Mouse (Mus musculus): ENCODE measurements at regions not wholly inside any gene's neighbourhood (a gene's known extent, or its start where the extent isn't known, plus 50 kb on each side); places are given as distances from the start of the nearest gene placed in this dataset.
"Not testable (repeated sequence)": the region's sequence is repeated elsewhere in the genome, so short reads cannot be mapped to it uniquely, and the experiment has no call there.

DNA sequence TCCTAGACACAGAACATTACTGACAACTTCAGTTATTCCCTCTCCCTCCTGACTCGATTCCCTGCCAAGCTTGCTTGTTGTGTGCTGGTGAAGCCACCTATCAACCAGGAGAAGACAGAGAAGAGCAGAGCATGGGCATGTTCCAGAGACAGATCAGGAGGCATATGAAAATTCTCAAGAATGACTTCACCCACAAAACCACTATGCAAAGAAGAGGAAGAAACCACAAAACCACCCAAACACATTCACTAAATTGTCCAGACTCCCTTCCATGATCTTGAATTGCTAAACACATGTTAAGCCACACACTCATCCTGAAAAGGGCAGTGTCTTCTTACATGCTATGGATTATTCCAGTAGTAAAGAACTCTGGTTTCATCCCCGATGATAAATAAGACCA is 284.8 kb upstream of the Tex13c3 start:
- no peak for DNase-seq (ENCODE audit: low spot score in 2 of 2)

- DNase-seq (ENCODE audit: low spot score in 2 of 2) = not testable (repeated sequence)
Measured at GRCm38 (mm10) chrX:19751491-19751890, 270.4 kb upstream of the Tex13c3 start.

GRCm38 (mm10) chrX:19708971-19709370 is 227.9 kb upstream of the Tex13c3 start:
- DNase-seq (ENCODE audit: low spot score in 2 of 2) = not testable (repeated sequence)

- DNase-seq (ENCODE audit: low spot score in 2 of 2) = no peak
Measured at GRCm38 (mm10) chrX:19702548-19702947, 221.4 kb upstream of the Tex13c3 start.

GRCm38 (mm10) chrX:19700284-19700683 is 219.2 kb upstream of the Tex13c3 start:
- peak in 1 of 2 experiments; percentile 3 for DNase-seq (ENCODE audit: low spot score in 2 of 2)

DNA sequence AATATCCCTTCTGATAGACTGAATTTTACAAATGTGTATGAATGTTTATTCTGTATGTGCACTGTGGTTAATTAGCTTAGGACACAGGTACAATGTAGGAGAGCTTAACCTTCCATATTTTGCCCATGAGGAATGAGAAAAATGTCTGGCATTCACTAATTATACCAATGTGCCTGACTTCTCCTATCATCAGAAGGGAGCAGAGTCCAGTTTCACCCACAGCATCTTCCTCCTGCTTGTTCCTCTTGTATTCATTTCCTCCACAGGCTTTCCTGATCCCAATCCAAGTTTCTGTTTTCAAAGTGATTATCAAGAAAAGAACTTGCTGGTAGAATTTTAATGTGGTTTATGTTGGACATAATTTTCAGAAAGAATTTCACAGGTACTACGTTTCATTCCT is 206.4 kb upstream of the Tex13c3 start:
- DNase-seq (ENCODE audit: low spot score in 2 of 2) = no peak

Measured in adrenal gland, adult 18-20 months (tissue).